Comparison of ENCODE assay signal across 7 mouse cellular contexts in the genomic region with DNA sequence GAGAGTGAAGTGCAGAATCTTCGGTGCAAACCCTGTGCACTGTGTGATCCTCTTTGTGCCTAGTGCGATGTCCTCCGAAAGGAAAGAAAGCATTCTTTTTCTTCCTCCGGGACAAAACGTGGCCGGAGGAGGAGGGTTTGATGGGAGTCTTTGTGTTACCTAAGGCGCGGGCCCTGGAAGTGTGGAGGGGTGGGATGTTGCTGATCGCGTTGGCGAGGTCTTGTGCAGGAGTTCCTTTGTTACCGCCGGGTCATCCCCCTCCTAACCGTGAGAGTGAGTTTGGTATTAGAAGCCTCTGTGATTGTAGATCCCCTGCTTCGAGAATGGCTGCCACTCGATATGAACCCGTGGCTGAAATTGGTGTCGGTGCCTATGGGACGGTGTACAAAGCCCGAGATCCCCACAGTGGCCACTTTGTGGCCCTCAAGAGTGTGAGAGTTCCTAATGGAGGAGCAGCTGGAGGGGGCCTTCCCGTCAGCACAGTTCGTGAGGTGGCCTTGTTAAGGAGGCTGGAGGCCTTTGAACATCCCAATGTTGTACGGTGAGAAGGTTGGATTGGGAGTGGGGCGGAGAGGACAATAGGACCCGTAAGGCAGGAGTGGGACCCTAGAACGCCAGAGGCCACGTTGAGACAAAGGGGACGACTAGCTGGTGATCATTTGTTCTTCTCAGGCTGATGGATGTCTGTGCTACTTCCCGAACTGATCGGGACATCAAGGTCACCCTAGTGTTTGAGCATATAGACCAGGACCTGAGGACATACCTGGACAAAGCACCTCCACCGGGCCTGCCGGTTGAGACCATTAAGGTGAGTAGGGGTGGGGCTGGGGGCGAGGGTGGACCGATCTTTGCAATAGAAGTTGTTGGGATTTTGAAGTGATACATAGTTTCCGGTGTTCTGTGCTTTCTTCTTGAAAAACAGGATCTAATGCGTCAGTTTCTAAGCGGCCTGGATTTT. TPM values are rescaled to one million over a fixed set of nuclear protein-coding genes. Genes with fewer than 3 reads are reported as not detected.
DNase-seq lines count a peak whose midpoint lies in the region; ATAC-seq lines count a peak whose summit lies in the region.

No protein-coding gene starts in this region.

- peaks cover 39% of the 10 kb centered on the region for H3K36me3 ChIP-seq in lung, embryonic 16.5 days (ENCODE audit: control insufficient read depth, insufficient read depth, low read length)
- peaks cover 35% of the 10 kb centered on the region for H3K36me3 ChIP-seq in forebrain, embryonic 16.5 days (ENCODE audit: control insufficient read depth, insufficient read depth)
- H3K36me3 ChIP-seq in macrophage (ENCODE audit: inconsistent target), result peaks cover 34% of the 10 kb centered on the region

- H3K4me3 ChIP-seq in lung, embryonic 16.5 days (ENCODE audit: low read length), result peak overlapping the region; percentile 67
- peak overlapping the region; percentile 85 for H3K4me3 ChIP-seq in forebrain, embryonic 16.5 days (replicated peaks; ENCODE audit: low read length)
- peak overlapping the region; percentile 69 for H3K4me3 ChIP-seq in macrophage (ENCODE audit: inconsistent target)

- H3K27me3 ChIP-seq in lung, embryonic 16.5 days (ENCODE audit: control insufficient read depth, insufficient read depth, low read depth, low read length), result peaks cover 9% of the 10 kb centered on the region
- no peaks in the 10 kb centered on the region for H3K27me3 ChIP-seq in forebrain, embryonic 16.5 days (replicated peaks; ENCODE audit: control insufficient read depth, insufficient read depth, low read length)

- no peak for ATAC-seq in lung, embryonic 16.5 days (ENCODE audit: low read depth)
- peak; percentile 1; the same call in 1 of the 2 replicates for ATAC-seq in common myeloid progenitor, adult 5-6 weeks (replicated peaks; ENCODE audit: low read depth, poor library complexity, severe bottlenecking)
- 0 out of 2 replicates have a peak, but pooled peaks have one; percentile 0 for ATAC-seq in forebrain, embryonic 16.5 days

- H3K4me2 ChIP-seq in lung, embryonic 16.5 days (ENCODE audit: low read depth, low read length), result peak overlapping the region; percentile 75
- H3K4me2 ChIP-seq in forebrain, embryonic 16.5 days (ENCODE audit: low read length), result peak overlapping the region; percentile 87

- peak overlapping the region; percentile 75 for H3K9ac ChIP-seq in lung, embryonic 16.5 days (ENCODE audit: low read length)
- H3K9ac ChIP-seq in forebrain, embryonic 16.5 days (replicated peaks; ENCODE audit: low read depth, low read length), result peak overlapping the region; percentile 94

- WGBS in lung, embryonic 16.5 days, result 7% methylated on average over 37 of the region's 37 CpGs
- WGBS in forebrain, embryonic 16.5 days, result 10% methylated on average over 37 of the region's 37 CpGs
- WGBS in macrophage (ENCODE audit: missing documents), result 8% methylated on average over 37 of the region's 37 CpGs

- peaks cover 24% of the 10 kb centered on the region for H3K4me1 ChIP-seq in lung, embryonic 16.5 days (replicated peaks; ENCODE audit: control insufficient read depth, insufficient read depth, low read length)
- H3K4me1 ChIP-seq in forebrain, embryonic 16.5 days (replicated peaks; ENCODE audit: control insufficient read depth, insufficient read depth, low read length), result peaks cover 40% of the 10 kb centered on the region

- no peaks in the 10 kb centered on the region for H3K9me3 ChIP-seq in lung, embryonic 16.5 days (ENCODE audit: control insufficient read depth, low read length)
- no peaks in the 10 kb centered on the region for H3K9me3 ChIP-seq in forebrain, embryonic 16.5 days (ENCODE audit: control insufficient read depth, low read length)

- H3K79me2 ChIP-seq in macrophage (ENCODE audit: inconsistent target), result peaks cover 37% of the 10 kb centered on the region

- DNase-seq in lung, postnatal 4 days, result no peak
- DNase-seq in gastrocnemius, postnatal 25 days, result no peak
- no peak for DNase-seq in layer of hippocampus, postnatal 25 days (ENCODE audit: extremely low spot score in 1 of 2, low spot score in 1 of 2)

- peak overlapping the region; percentile 37 for H3K27ac ChIP-seq in lung, embryonic 16.5 days (ENCODE audit: low read length)
- peak overlapping the region; percentile 91 for H3K27ac ChIP-seq in forebrain, embryonic 16.5 days (ENCODE audit: low read length)
- H3K27ac ChIP-seq in macrophage, result peak overlapping the region; percentile 87

RNA-seq across cellular contexts. Expression of gene Cdk4, which starts 0.9 kb away (rescaled TPM):
- 1,550 and 1,646 TPM in 2 replicates for polyA plus RNA-seq in lung, embryonic 16.5 days (2015; fragmentation: Nextera tagmentation; extraction: Ambion mirVana)
- total RNA-seq in common myeloid progenitor, adult 5-6 weeks (2017), result 723 and 923 TPM in 2 replicates
- 1,494 and 1,664 TPM in 2 replicates for polyA plus RNA-seq in forebrain, embryonic 16.5 days (2015; fragmentation: Nextera tagmentation; extraction: Ambion mirVana)
- 100 to 1,000 TPM in 6 of 26 experiments, 10 to 100 TPM in 20; 24.2 to 132 (median 59.4) TPM for total RNA-seq in macrophage (2018; cell fraction: chromatin; rRNA removed)
- total RNA-seq in macrophage (2018; cell fraction: cytosol; rRNA removed), result 100 to 1,000 TPM in 9 of 26 experiments, 10 to 100 TPM in 17; 62.4 to 138 (median 87.8) TPM
- total RNA-seq in macrophage (2018; cell fraction: nucleus; rRNA removed), result 100 to 1,000 TPM in 7 of 26 experiments, 10 to 100 TPM in 19; 37.6 to 217 (median 77.9) TPM
- 131 to 178 TPM (median 145 TPM) in 3 replicates for polyA plus RNA-seq in macrophage (2018)
- total RNA-seq in gastrocnemius, postnatal 25 days (2021), result 10 to 100 TPM; 43.3 to 46.9 TPM
- 100 to 1,000 TPM; 104 to 110 TPM for total RNA-seq in layer of hippocampus, postnatal 25 days (2021)

RNA-seq across cellular contexts. Expression of gene March9, which starts 4.2 kb away (rescaled TPM):
- polyA plus RNA-seq in lung, embryonic 16.5 days (2015; fragmentation: Nextera tagmentation; extraction: Ambion mirVana), result 0.46 and 0.53 TPM in 2 replicates
- 0.23 TPM in 1 of 2 replicates, not detected in the other for total RNA-seq in common myeloid progenitor, adult 5-6 weeks (2017)
- polyA plus RNA-seq in forebrain, embryonic 16.5 days (2015; fragmentation: Nextera tagmentation; extraction: Ambion mirVana), result 5.3 and 6.6 TPM in 2 replicates
- total RNA-seq in macrophage (2018; cell fraction: chromatin; rRNA removed), result 1 to 10 TPM in 5 of 26 experiments, under 1 TPM in 7, not detected in 14; 0.23 to 3.5 (median 0.60) TPM
- 1 to 10 TPM in 13 of 26 experiments, under 1 TPM in 13; 0.12 to 3.1 (median 0.78) TPM for total RNA-seq in macrophage (2018; cell fraction: cytosol; rRNA removed)
- total RNA-seq in macrophage (2018; cell fraction: nucleus; rRNA removed), result 1 to 10 TPM in 7 of 26 experiments, under 1 TPM in 15, not detected in 4; 0.14 to 2.0 (median 0.57) TPM
- polyA plus RNA-seq in macrophage (2018), result 1.4 to 1.6 TPM (median 1.5 TPM) in 3 replicates
- total RNA-seq in gastrocnemius, postnatal 25 days (2021), result under 1 TPM; 0.62 to 0.82 TPM
- 10 to 100 TPM; 23.0 to 25.1 TPM for total RNA-seq in layer of hippocampus, postnatal 25 days (2021)

RNA-seq across cellular contexts. Expression of gene Tspan31, which starts 5.9 kb away (rescaled TPM):
- polyA plus RNA-seq in lung, embryonic 16.5 days (2015; fragmentation: Nextera tagmentation; extraction: Ambion mirVana), result 165 and 169 TPM in 2 replicates
- 49.9 and 62.2 TPM in 2 replicates for total RNA-seq in common myeloid progenitor, adult 5-6 weeks (2017)
- 119 and 120 TPM in 2 replicates for polyA plus RNA-seq in forebrain, embryonic 16.5 days (2015; fragmentation: Nextera tagmentation; extraction: Ambion mirVana)
- 10 to 100 TPM; 20.1 to 54.5 (median 33.9) TPM for total RNA-seq in macrophage (2018; cell fraction: chromatin; rRNA removed)
- 100 to 1,000 TPM in 25 of 26 experiments, 10 to 100 TPM in 1; 93.9 to 147 (median 122) TPM for total RNA-seq in macrophage (2018; cell fraction: cytosol; rRNA removed)
- total RNA-seq in macrophage (2018; cell fraction: nucleus; rRNA removed), result 100 to 1,000 TPM in 8 of 26 experiments, 10 to 100 TPM in 18; 50.1 to 140 (median 91.8) TPM
- 104 to 129 TPM (median 119 TPM) in 3 replicates for polyA plus RNA-seq in macrophage (2018)
- total RNA-seq in gastrocnemius, postnatal 25 days (2021), result 10 to 100 TPM; 24.1 to 28.8 TPM
- total RNA-seq in layer of hippocampus, postnatal 25 days (2021), result 10 to 100 TPM; 60.2 to 61.8 TPM

RNA-seq across cellular contexts. Expression of gene Agap2, which starts 10.9 kb away (rescaled TPM):
- 0.04 and 0.58 TPM in 2 replicates for polyA plus RNA-seq in lung, embryonic 16.5 days (2015; fragmentation: Nextera tagmentation; extraction: Ambion mirVana)
- total RNA-seq in common myeloid progenitor, adult 5-6 weeks (2017), result 40.8 and 56.1 TPM in 2 replicates
- polyA plus RNA-seq in forebrain, embryonic 16.5 days (2015; fragmentation: Nextera tagmentation; extraction: Ambion mirVana), result 2.2 and 4.7 TPM in 2 replicates
- 1 to 10 TPM in 7 of 26 experiments, under 1 TPM in 14, not detected in 5; 0.15 to 3.4 (median 0.46) TPM for total RNA-seq in macrophage (2018; cell fraction: chromatin; rRNA removed)
- total RNA-seq in macrophage (2018; cell fraction: cytosol; rRNA removed), result 1 to 10 TPM in 5 of 26 experiments, under 1 TPM in 21; 0.11 to 2.2 (median 0.39) TPM
- total RNA-seq in macrophage (2018; cell fraction: nucleus; rRNA removed), result 1 to 10 TPM in 14 of 26 experiments, under 1 TPM in 11, not detected in 1; 0.17 to 3.9 (median 1.2) TPM
- polyA plus RNA-seq in macrophage (2018), result 0.25 to 0.89 TPM (median 0.42 TPM) in 3 replicates
- 1 to 10 TPM; 2.0 to 2.4 TPM for total RNA-seq in gastrocnemius, postnatal 25 days (2021)
- 100 to 1,000 TPM; 754 to 837 TPM for total RNA-seq in layer of hippocampus, postnatal 25 days (2021)

RNA-seq across cellular contexts. Expression of gene Cyp27b1, which starts 16.1 kb away (rescaled TPM):
- polyA plus RNA-seq in lung, embryonic 16.5 days (2015; fragmentation: Nextera tagmentation; extraction: Ambion mirVana), result 0.11 and 0.38 TPM in 2 replicates
- total RNA-seq in common myeloid progenitor, adult 5-6 weeks (2017), result 0.14 TPM in 1 of 2 replicates, not detected in the other
- 0.20 and 0.26 TPM in 2 replicates for polyA plus RNA-seq in forebrain, embryonic 16.5 days (2015; fragmentation: Nextera tagmentation; extraction: Ambion mirVana)
- total RNA-seq in macrophage (2018; cell fraction: chromatin; rRNA removed), result not detected
- total RNA-seq in macrophage (2018; cell fraction: cytosol; rRNA removed), result under 1 TPM in 1 of 26 experiments, not detected in 25; 0.04 TPM
- total RNA-seq in macrophage (2018; cell fraction: nucleus; rRNA removed), result under 1 TPM in 2 of 26 experiments, not detected in 24; 0.32 to 0.56 TPM
- polyA plus RNA-seq in macrophage (2018), result not detected in 3 replicates
- total RNA-seq in gastrocnemius, postnatal 25 days (2021), result under 1 TPM; 0.10 to 0.19 TPM
- under 1 TPM; 0.27 to 0.80 TPM for total RNA-seq in layer of hippocampus, postnatal 25 days (2021)

Comparison
In these comparisons a context has a peak if more than half of its experiments do, and no peak if none do; other contexts are left out.
1. H3K27ac ChIP-seq: peak in every context shown above with its lines; median percentile 91 in forebrain, embryonic 16.5 days; 87 in macrophage; 37 in lung, embryonic 16.5 days.
2. RNA of gene March9, which starts 4.2 kb away (total RNA-seq): 23.0 to 25.1 TPM in layer of hippocampus, postnatal 25 days; 0.62 to 0.82 TPM in gastrocnemius, postnatal 25 days and 0.23 TPM in common myeloid progenitor, adult 5-6 weeks; every median in the first group is over 10 times any median in the second.
3. Peak in every context shown above with its lines, with median percentiles within 50 percentile points of each other: H3K4me3 ChIP-seq.